Mouse (Mus musculus) liver, embryonic 15.5 days (tissue): Measurements from ENCODE around the gene Tmed5. TPM values are rescaled to one million over a fixed set of nuclear protein-coding genes. Genes with fewer than 3 reads are reported as not detected.

ENCODE experiments used
- ATAC-seq: fragments of 200-750 bp; cut with Nextera tagmentation; 2 replicates; pipeline ENCODE4 v1.8.0; 2017; ENCODE audit warnings: moderate number of reproducible peaks, mild to moderate bottlenecking, moderate library complexity; ENCODE audit not compliant: insufficient read depth
- H3K27ac ChIP-seq: fragments of 300-500 bp; sonication (generic); replicated peaks from 2 replicates; pipeline ENCODE4 v1.5.1; 2015; ENCODE audit warnings: mild to moderate bottlenecking, inconsistent platforms
- H3K27me3 ChIP-seq: fragments of 300-500 bp; sonication (generic); 2 replicates; pipeline ENCODE4 v1.6.1; 2015; ENCODE audit warnings: mild to moderate bottlenecking, inconsistent platforms
- H3K36me3 ChIP-seq: fragments of 300-500 bp; sonication (generic); replicated peaks from 2 replicates; pipeline ENCODE4 v1.6.1; 2015; ENCODE audit warnings: moderate library complexity, mild to moderate bottlenecking, inconsistent platforms
- H3K4me1 ChIP-seq: fragments of 300-500 bp; sonication (generic); replicated peaks from 2 replicates; pipeline ENCODE4 v1.6.1; 2015; ENCODE audit warnings: inconsistent platforms
- H3K4me2 ChIP-seq: fragments of 300-500 bp; sonication (generic); 2 replicates; pipeline ENCODE4 v1.6.1; 2015; ENCODE audit warnings: moderate library complexity, mild to moderate bottlenecking, inconsistent platforms
- H3K4me3 ChIP-seq: fragments of 300-500 bp; sonication (generic); replicated peaks from 2 replicates; pipeline ENCODE4 v1.5.1; 2015; ENCODE audit warnings: mild to moderate bottlenecking, inconsistent platforms
- H3K9ac ChIP-seq: fragments of 300-500 bp; sonication (generic); 2 replicates; pipeline ENCODE4 v1.6.1; 2015; ENCODE audit warnings: moderate library complexity, mild to moderate bottlenecking, inconsistent platforms
- H3K9me3 ChIP-seq: fragments of 300-500 bp; sonication (generic); replicated peaks from 2 replicates; pipeline ENCODE4 v1.6.1; 2016; ENCODE audit warnings: inconsistent platforms
- WGBS: fragments of 180-500 bp; shearing (Covaris S2); methylation state at CpG from one replicate; pipeline ENCODE4 v1.1.7; 2015; ENCODE audit warnings: mixed read lengths; ENCODE audit not compliant: insufficient replicate concordance; 5-methylcytosine and 5-hydroxymethylcytosine counted together
- polyA plus RNA-seq: library from polyadenylated mRNA; unstranded; fragments of >200 nt; fragmentation: Nextera tagmentation; extraction: Ambion mirVana; gene quantifications from 2 replicates; pipeline ENCODE4 v1.2.1, GENCODE M21; 2015

The Tmed5 gene
- 18.0 and 22.1 TPM in 2 replicates for polyA plus RNA-seq

- H3K9ac ChIP-seq, result peak within 1 kb of the TSS; percentile 87
- peaks cover 16% of the 10 kb centered on the region for H3K36me3 ChIP-seq
- H3K4me3 ChIP-seq, result peak within 1 kb of the TSS; percentile 75
- H3K9me3 ChIP-seq, result no peaks in the 10 kb centered on the region
- peak within 1 kb of the TSS; percentile 96 for H3K4me2 ChIP-seq
- peaks cover 16% of the 10 kb centered on the region for H3K4me1 ChIP-seq
- peak; percentile 99 for ATAC-seq
- WGBS, result under 1% methylated on average over 65 of the region's 65 CpGs
- H3K27me3 ChIP-seq, result no peaks in the 10 kb centered on the region
- peak within 1 kb of the TSS; percentile 90 for H3K27ac ChIP-seq
These were observed at the start of gene Tmed5, which contains the start of gene Ccdc18 for GRCm38 (mm10) chr5:108132441-108133243. Gene Tmed5, minus strand, starts transcription at chr5:108132620. Gene Ccdc18, plus strand, starts transcription at chr5:108132875.

GRCm38 (mm10) chr5:108163695-108164094, 31.3 kb upstream of the Tmed5 start:
- H3K9ac ChIP-seq, result no peak overlapping the region

GRCm38 (mm10) chr5:108160796-108161195, 28.4 kb upstream of the Tmed5 start:
- Histone ChIP-seq H3K4me2 (no peak overlapping the region), H3K36me3 (no peaks in the 10 kb centered on the region), H3K9ac (no peak overlapping the region), H3K4me3 (no peak overlapping the region), H3K9me3 (no peaks in the 10 kb centered on the region), H3K4me1 (no peaks in the 10 kb centered on the region), H3K27me3 (no peaks in the 10 kb centered on the region), H3K27ac (no peak overlapping the region)
- WGBS, result 77% methylated on average over 2 of the region's 2 CpGs
- no peak for ATAC-seq

More at GRCm38 (mm10) chr5:108163695-108164094, 31.3 kb upstream of the Tmed5 start:
- WGBS, result 34% methylated on average over 1 of the region's 1 CpGs
- no peak overlapping the region for H3K27ac ChIP-seq
- no peak overlapping the region for H3K4me3 ChIP-seq
- no peak for ATAC-seq
- H3K36me3 ChIP-seq, result no peaks in the 10 kb centered on the region
- no peaks in the 10 kb centered on the region for H3K9me3 ChIP-seq
- no peaks in the 10 kb centered on the region for H3K27me3 ChIP-seq
- no peak overlapping the region for H3K4me2 ChIP-seq
- no peaks in the 10 kb centered on the region for H3K4me1 ChIP-seq

GRCm38 (mm10) chr5:108152592-108152991, 20.2 kb upstream of the Tmed5 start:
- no peak overlapping the region for H3K4me3 ChIP-seq
- H3K9ac ChIP-seq, result no peak overlapping the region
- no peaks in the 10 kb centered on the region for H3K27me3 ChIP-seq
- H3K4me2 ChIP-seq, result no peak overlapping the region
- WGBS, result 68% methylated on average over 1 of the region's 1 CpGs
- no peak overlapping the region for H3K27ac ChIP-seq
- H3K9me3 ChIP-seq, result no peaks in the 10 kb centered on the region
- no peak for ATAC-seq
- 0 out of 2 replicates have a peak, but pooled peaks cover 10% of the 10 kb centered on the region for H3K36me3 ChIP-seq
- H3K4me1 ChIP-seq, result no peaks in the 10 kb centered on the region

- Histone ChIP-seq H3K4me2 (peak overlapping the region; percentile 96), H3K4me3 (peak overlapping the region; percentile 75), H3K36me3 (peaks cover 18% of the 10 kb centered on the region), H3K9ac (peak overlapping the region; percentile 74), H3K9me3 (no peaks in the 10 kb centered on the region), H3K27me3 (no peaks in the 10 kb centered on the region), H3K4me1 (peaks cover 16% of the 10 kb centered on the region), H3K27ac (peak overlapping the region; percentile 90)
- ATAC-seq, result peak; percentile 39
- under 1% methylated on average over 32 of the region's 32 CpGs for WGBS
These were observed 475 bp downstream of the Tmed5 start for GRCm38 (mm10) chr5:108131849-108132440.

- no peaks in the 10 kb centered on the region for H3K4me1 ChIP-seq
- H3K9ac ChIP-seq, result no peak overlapping the region
- H3K27me3 ChIP-seq, result no peaks in the 10 kb centered on the region
- WGBS, result 74% methylated on average over 9 of the region's 9 CpGs
- H3K9me3 ChIP-seq, result no peaks in the 10 kb centered on the region
- no peak overlapping the region for H3K27ac ChIP-seq
- peaks cover 4% of the 10 kb centered on the region; the same call in 1 of the 2 replicates for H3K36me3 ChIP-seq
- no peak overlapping the region for H3K4me3 ChIP-seq
- no peak overlapping the region for H3K4me2 ChIP-seq
- no peak for ATAC-seq
These were observed 12.1 kb downstream of the Tmed5 start for GRCm38 (mm10) chr5:108120221-108120900.

GRCm38 (mm10) chr5:108117693-108118092, 14.7 kb downstream of the Tmed5 start:
- Histone ChIP-seq H3K4me1 (no peaks in the 10 kb centered on the region), H3K9ac (no peak overlapping the region), H3K9me3 (no peaks in the 10 kb centered on the region), H3K4me3 (no peak overlapping the region), H3K4me2 (no peak overlapping the region), H3K36me3 (no peaks in the 10 kb centered on the region), H3K27ac (no peak overlapping the region), H3K27me3 (no peaks in the 10 kb centered on the region)
- 87% methylated on average over 4 of the region's 4 CpGs for WGBS
- no peak for ATAC-seq

GRCm38 (mm10) chr5:108109346-108109745, 23.1 kb downstream of the Tmed5 start:
- H3K36me3 ChIP-seq, result peaks cover 24% of the 10 kb centered on the region
- no peaks in the 10 kb centered on the region for H3K4me1 ChIP-seq
- no peak overlapping the region for H3K27ac ChIP-seq
- no peak overlapping the region for H3K4me2 ChIP-seq
- no peak overlapping the region for H3K9ac ChIP-seq
- no peaks in the 10 kb centered on the region for H3K9me3 ChIP-seq
- no peak overlapping the region for H3K4me3 ChIP-seq
- 88% methylated on average over 7 of the region's 7 CpGs for WGBS
- no peak for ATAC-seq
- no peaks in the 10 kb centered on the region for H3K27me3 ChIP-seq

- H3K4me3 ChIP-seq, result no peak overlapping the region
- no peaks in the 10 kb centered on the region for H3K4me1 ChIP-seq
- no peaks in the 10 kb centered on the region for H3K9me3 ChIP-seq
- no peaks in the 10 kb centered on the region for H3K27me3 ChIP-seq
- no peak for ATAC-seq
- no peak overlapping the region for H3K4me2 ChIP-seq
- H3K36me3 ChIP-seq, result peaks cover 43% of the 10 kb centered on the region
- no peak overlapping the region for H3K9ac ChIP-seq
- H3K27ac ChIP-seq, result no peak overlapping the region
- WGBS, result 81% methylated on average over 5 of the region's 5 CpGs
These were observed 28.1 kb downstream of the Tmed5 start for GRCm38 (mm10) chr5:108104306-108104705.

GRCm38 (mm10) chr5:108100196-108100595, 32.2 kb downstream of the Tmed5 start:
- Histone ChIP-seq H3K4me3 (no peak overlapping the region), H3K9me3 (no peaks in the 10 kb centered on the region), H3K36me3 (peaks cover 51% of the 10 kb centered on the region), H3K9ac (no peak overlapping the region), H3K27me3 (no peaks in the 10 kb centered on the region), H3K4me1 (no peaks in the 10 kb centered on the region), H3K27ac (no peak overlapping the region), H3K4me2 (no peak overlapping the region)
- no peak for ATAC-seq

- H3K4me1 ChIP-seq, result no peaks in the 10 kb centered on the region
- 86% methylated on average over 3 of the region's 3 CpGs for WGBS
- H3K27me3 ChIP-seq, result no peaks in the 10 kb centered on the region
- H3K4me3 ChIP-seq, result no peak overlapping the region
- no peaks in the 10 kb centered on the region for H3K9me3 ChIP-seq
- no peak overlapping the region for H3K4me2 ChIP-seq
- peaks cover 53% of the 10 kb centered on the region for H3K36me3 ChIP-seq
- no peak overlapping the region for H3K27ac ChIP-seq
- ATAC-seq, result no peak
- H3K9ac ChIP-seq, result no peak overlapping the region
These were observed 34.7 kb downstream of the Tmed5 start for GRCm38 (mm10) chr5:108097676-108098075.
